Mouse (Mus musculus): ENCODE results near the gene Kcnk1. TPM values are rescaled to one million over a fixed set of nuclear protein-coding genes. Genes with fewer than 3 reads are reported as not detected.
A peak's percentile ranks its signal among the peaks of the same experiment; 100 is the strongest.

The Kcnk1 gene
- polyA plus RNA-seq, 1 experiment from 2014 or later = 58.1 TPM

- Histone ChIP-seq H3K4me3 (replicated peaks) (no peak overlapping the region), H3K4me1 (peaks cover 23% of the 10 kb centered on the region), H3K9me3 (no peaks in the 10 kb centered on the region), H3K27me3 (replicated peaks) (peaks cover 11% of the 10 kb centered on the region), H3K4me2 (no peak overlapping the region), H3K36me3 (no peaks in the 10 kb centered on the region), H3K9ac (no peak overlapping the region), H3K27ac (peak overlapping the region; percentile 21; the same call in 1 of the 2 replicates)
- no peak for ATAC-seq (ENCODE audit: insufficient read depth, low FRiP score, low read depth)
- 66% methylated on average over 7 of the region's 7 CpGs for WGBS
Measured at GRCm38 (mm10) chr8:125999842-126000395, 4.9 kb downstream of the Kcnk1 start.

DNA sequence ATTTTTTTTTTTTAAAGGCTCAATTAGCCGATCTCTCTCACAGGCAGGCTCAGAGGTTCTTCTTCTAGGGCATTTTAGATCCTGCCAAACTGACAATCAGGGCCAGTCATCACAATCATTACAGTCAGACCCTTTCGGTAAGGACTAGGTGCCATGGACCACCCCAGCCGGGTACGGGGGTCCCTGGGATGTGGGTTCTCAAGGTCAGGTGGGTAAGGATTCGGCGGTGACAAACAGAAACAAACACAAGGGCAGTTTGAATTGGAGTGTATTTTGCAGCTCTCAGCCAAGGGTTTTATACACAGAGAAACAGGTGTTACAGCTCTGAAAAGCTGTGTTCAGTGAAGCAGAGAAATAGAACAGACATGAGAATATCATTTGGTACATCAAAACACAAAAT, 8.6 kb downstream of the Kcnk1 start:
- no peak overlapping the region for H3K9ac ChIP-seq
- no peak for ATAC-seq (ENCODE audit: insufficient read depth, low FRiP score, low read depth)
- no peaks in the 10 kb centered on the region for H3K27me3 ChIP-seq (replicated peaks)
- H3K36me3 ChIP-seq = no peaks in the 10 kb centered on the region
- H3K4me1 ChIP-seq = peaks cover 20% of the 10 kb centered on the region; the same call in 1 of the 2 replicates
- H3K4me2 ChIP-seq = no peak overlapping the region
- no peak overlapping the region for H3K27ac ChIP-seq
- no peaks in the 10 kb centered on the region for H3K9me3 ChIP-seq
- no peak overlapping the region for H3K4me3 ChIP-seq (replicated peaks)
- 81% methylated on average over 6 of the region's 6 CpGs for WGBS

- Histone ChIP-seq H3K27me3 (replicated peaks) (no peaks in the 10 kb centered on the region), H3K36me3 (no peaks in the 10 kb centered on the region), H3K9me3 (no peaks in the 10 kb centered on the region), H3K27ac (no peak overlapping the region), H3K4me2 (no peak overlapping the region), H3K9ac (no peak overlapping the region), H3K4me3 (replicated peaks) (no peak overlapping the region), H3K4me1 (peaks cover 16% of the 10 kb centered on the region; the same call in 1 of the 2 replicates)
- WGBS = 67% methylated on average over 7 of the region's 7 CpGs
- no peak for ATAC-seq (ENCODE audit: insufficient read depth, low FRiP score, low read depth)
Measured at GRCm38 (mm10) chr8:126004953-126005352, 10.0 kb downstream of the Kcnk1 start.

GRCm38 (mm10) chr8:126006310-126006990, 11.5 kb downstream of the Kcnk1 start:
- H3K9ac ChIP-seq = no peak overlapping the region
- H3K27ac ChIP-seq = no peak overlapping the region
- no peak overlapping the region for H3K4me2 ChIP-seq
- no peaks in the 10 kb centered on the region for H3K36me3 ChIP-seq
- peaks cover 12% of the 10 kb centered on the region; the same call in 1 of the 2 replicates for H3K4me1 ChIP-seq
- 83% methylated on average over 11 of the region's 11 CpGs for WGBS
- no peaks in the 10 kb centered on the region for H3K27me3 ChIP-seq (replicated peaks)
- ATAC-seq (ENCODE audit: insufficient read depth, low FRiP score, low read depth) = no peak
- H3K4me3 ChIP-seq (replicated peaks) = no peak overlapping the region
- no peaks in the 10 kb centered on the region for H3K9me3 ChIP-seq

GRCm38 (mm10) chr8:126007538-126008330, 12.8 kb downstream of the Kcnk1 start:
- Histone ChIP-seq H3K27me3 (replicated peaks) (no peaks in the 10 kb centered on the region), H3K9ac (0 out of 2 replicates have a peak overlapping the region, but pooled peaks have one; percentile 4), H3K4me3 (replicated peaks) (no peak overlapping the region), H3K9me3 (no peaks in the 10 kb centered on the region), H3K4me2 (no peak overlapping the region), H3K27ac (peak overlapping the region; percentile 57), H3K36me3 (no peaks in the 10 kb centered on the region), H3K4me1 (peaks cover 12% of the 10 kb centered on the region; the same call in 1 of the 2 replicates)
- WGBS = 61% methylated on average over 19 of the region's 19 CpGs
- peak; percentile 82 for ATAC-seq (ENCODE audit: insufficient read depth, low FRiP score, low read depth)

DNA sequence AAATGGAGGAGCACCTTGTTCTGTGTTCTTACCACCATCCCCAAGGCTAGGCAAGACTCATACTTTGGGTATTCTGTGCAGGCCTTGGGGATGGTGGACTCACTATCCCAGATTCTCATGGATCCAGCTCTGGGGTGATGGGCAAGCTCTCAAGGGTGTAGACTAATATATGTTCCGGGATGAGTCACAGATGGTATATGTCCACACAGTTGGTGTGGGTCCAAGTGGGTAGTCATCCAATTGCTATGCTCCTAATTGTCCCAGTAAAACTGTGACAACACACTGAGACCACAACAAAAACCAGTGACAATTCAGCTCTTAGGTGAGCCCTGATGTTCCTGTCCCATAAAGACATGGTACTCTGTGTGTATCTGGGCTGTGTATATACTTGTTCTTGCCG, 14.0 kb downstream of the Kcnk1 start:
- ATAC-seq (ENCODE audit: insufficient read depth, low FRiP score, low read depth) = no peak
- no peaks in the 10 kb centered on the region for H3K36me3 ChIP-seq
- 87% methylated on average over 2 of the region's 2 CpGs for WGBS
- H3K4me3 ChIP-seq (replicated peaks) = no peak overlapping the region
- no peak overlapping the region for H3K9ac ChIP-seq
- H3K4me1 ChIP-seq = peaks cover 12% of the 10 kb centered on the region; the same call in 1 of the 2 replicates
- no peaks in the 10 kb centered on the region for H3K9me3 ChIP-seq
- H3K27ac ChIP-seq = no peak overlapping the region
- H3K27me3 ChIP-seq (replicated peaks) = no peaks in the 10 kb centered on the region
- H3K4me2 ChIP-seq = no peak overlapping the region

- WGBS = 52% methylated on average over 3 of the region's 3 CpGs
- H3K4me3 ChIP-seq (replicated peaks) = no peak overlapping the region
- H3K4me2 ChIP-seq = no peak overlapping the region
- H3K36me3 ChIP-seq = no peaks in the 10 kb centered on the region
- no peak overlapping the region for H3K27ac ChIP-seq
- H3K9me3 ChIP-seq = no peaks in the 10 kb centered on the region
- H3K9ac ChIP-seq = no peak overlapping the region
- H3K4me1 ChIP-seq = peaks cover 10% of the 10 kb centered on the region; the same call in 1 of the 2 replicates
- ATAC-seq (ENCODE audit: insufficient read depth, low FRiP score, low read depth) = no peak
- H3K27me3 ChIP-seq (replicated peaks) = no peaks in the 10 kb centered on the region
Measured at GRCm38 (mm10) chr8:126010900-126011299, 15.9 kb downstream of the Kcnk1 start.

- Histone ChIP-seq H3K27me3 (replicated peaks) (no peaks in the 10 kb centered on the region), H3K4me1 (peaks cover 9% of the 10 kb centered on the region; the same call in 1 of the 2 replicates), H3K9ac (no peak overlapping the region), H3K9me3 (no peaks in the 10 kb centered on the region), H3K36me3 (no peaks in the 10 kb centered on the region), H3K27ac (no peak overlapping the region), H3K4me3 (replicated peaks) (no peak overlapping the region), H3K4me2 (no peak overlapping the region)
- no peak for ATAC-seq (ENCODE audit: insufficient read depth, low FRiP score, low read depth)
- 76% methylated on average over 6 of the region's 6 CpGs for WGBS
Measured at GRCm38 (mm10) chr8:126012334-126012733, 17.4 kb downstream of the Kcnk1 start.

GRCm38 (mm10) chr8:126013646-126014045, 18.7 kb downstream of the Kcnk1 start:
- Histone ChIP-seq H3K27ac (no peak overlapping the region), H3K9me3 (no peaks in the 10 kb centered on the region), H3K4me3 (replicated peaks) (no peak overlapping the region), H3K4me2 (no peak overlapping the region), H3K9ac (no peak overlapping the region), H3K27me3 (replicated peaks) (no peaks in the 10 kb centered on the region), H3K36me3 (no peaks in the 10 kb centered on the region), H3K4me1 (no peaks in the 10 kb centered on the region; the same call in 1 of the 2 replicates)
- ATAC-seq (ENCODE audit: insufficient read depth, low FRiP score, low read depth) = no peak
- WGBS = 92% methylated on average over 5 of the region's 5 CpGs

DNA sequence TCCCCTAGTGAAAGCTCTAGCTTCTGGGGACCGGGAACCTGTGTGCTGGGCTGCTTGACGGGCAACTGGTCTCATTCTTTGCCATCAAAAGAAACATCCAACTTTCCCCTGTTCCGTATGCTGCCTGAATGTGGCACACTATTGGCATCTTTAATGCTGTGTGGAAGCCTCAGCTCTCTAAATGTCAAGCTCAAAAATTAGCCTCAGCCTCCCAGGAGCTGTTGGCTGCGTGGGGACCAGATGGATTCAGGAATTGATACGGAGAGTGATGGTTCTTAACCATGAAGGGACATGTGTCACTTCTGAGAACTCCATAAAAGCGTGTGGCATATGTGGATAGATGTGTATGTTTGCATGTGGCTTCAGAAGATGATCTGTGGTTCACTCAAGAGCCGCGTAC, 27.0 kb downstream of the Kcnk1 start:
- ATAC-seq (ENCODE audit: insufficient read depth, low FRiP score, low read depth) = no peak
- no peak overlapping the region for H3K9ac ChIP-seq
- no peak overlapping the region for H3K4me3 ChIP-seq (replicated peaks)
- no peaks in the 10 kb centered on the region for H3K9me3 ChIP-seq
- no peaks in the 10 kb centered on the region for H3K27me3 ChIP-seq (replicated peaks)
- H3K4me1 ChIP-seq = no peaks in the 10 kb centered on the region
- H3K27ac ChIP-seq = no peak overlapping the region
- WGBS = 91% methylated on average over 8 of the region's 8 CpGs
- no peaks in the 10 kb centered on the region for H3K36me3 ChIP-seq
- no peak overlapping the region for H3K4me2 ChIP-seq

DNA sequence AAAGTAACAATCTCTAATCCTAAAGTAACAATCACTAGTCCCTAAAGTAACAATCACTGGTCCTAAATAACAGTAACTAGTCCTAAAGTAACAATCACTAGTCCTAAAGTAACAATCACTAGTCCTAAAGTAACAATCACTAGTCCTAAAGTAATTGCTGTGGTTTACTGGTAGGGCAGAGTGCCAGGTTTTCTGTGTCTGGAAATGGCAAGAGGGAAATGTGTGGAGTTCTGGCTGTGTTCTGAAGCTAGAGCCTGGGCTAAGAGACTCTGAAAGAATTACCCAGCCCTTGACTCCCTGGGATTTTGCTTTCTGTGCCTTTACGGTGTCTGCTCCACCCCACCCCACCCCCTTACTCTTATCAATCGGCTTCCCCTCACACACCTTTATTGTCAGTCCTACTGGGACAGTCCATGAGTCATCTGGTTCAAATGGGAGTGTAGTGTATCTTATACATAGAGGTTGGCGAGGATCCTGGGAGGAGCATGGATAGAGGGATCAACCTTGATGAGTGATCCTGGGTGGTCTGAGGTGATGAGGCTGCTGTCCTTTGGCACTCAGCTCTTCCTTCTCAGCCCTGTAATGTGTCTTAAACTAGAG, 28.8 kb downstream of the Kcnk1 start:
- Histone ChIP-seq H3K36me3 (no peaks in the 10 kb centered on the region), H3K4me1 (no peaks in the 10 kb centered on the region), H3K4me3 (replicated peaks) (no peak overlapping the region), H3K9me3 (no peaks in the 10 kb centered on the region), H3K9ac (no peak overlapping the region), H3K27ac (no peak overlapping the region), H3K4me2 (no peak overlapping the region), H3K27me3 (replicated peaks) (no peaks in the 10 kb centered on the region)
- 55% methylated on average over 3 of the region's 3 CpGs for WGBS
- peak; percentile 65; the same call in 1 of the 2 replicates for ATAC-seq (ENCODE audit: insufficient read depth, low FRiP score, low read depth)

All from stomach, embryonic 15.5 days (tissue).